Mouse (Mus musculus): Measurements from ENCODE around the gene Ppp1r18. TPM values are rescaled to one million over a fixed set of nuclear protein-coding genes. Genes with fewer than 3 reads are reported as not detected.

The Ppp1r18 gene
- polyA plus RNA-seq, 1 experiment from 2014 or later = 20.9 TPM

DNA sequence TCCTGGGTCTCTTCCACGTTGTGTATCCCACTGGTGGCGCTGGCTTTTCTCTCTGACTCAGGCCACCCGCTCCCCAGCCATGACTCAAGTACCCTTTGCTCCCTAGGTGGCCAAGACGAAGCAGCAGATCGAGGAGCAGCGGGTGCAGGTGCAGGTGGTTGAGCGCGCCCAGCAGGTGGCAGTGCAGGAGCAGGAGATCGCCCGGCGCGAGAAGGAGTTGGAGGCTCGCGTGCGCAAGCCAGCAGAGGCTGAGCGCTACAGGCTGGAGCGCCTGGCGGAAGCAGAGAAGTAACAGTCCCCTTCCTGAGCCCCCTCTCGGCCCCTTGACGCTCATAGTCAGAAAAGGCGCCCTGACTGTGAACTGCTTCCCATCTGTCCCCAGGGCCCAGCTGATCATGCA lies 35.7 kb upstream of the Ppp1r18 start:
- WGBS = 2% methylated on average over 21 of the region's 21 CpGs
- no peaks in the 10 kb centered on the region for H3K27me3 ChIP-seq
- ATAC-seq = peak; percentile 64
- H3K9me3 ChIP-seq (replicated peaks) = no peaks in the 10 kb centered on the region
- peaks cover 36% of the 10 kb centered on the region for H3K4me1 ChIP-seq
- peak overlapping the region; percentile 6; the same call in 1 of the 2 replicates for H3K4me3 ChIP-seq
- no peak overlapping the region for H3K27ac ChIP-seq
- peak overlapping the region; percentile 29 for H3K4me2 ChIP-seq
- no peak overlapping the region for H3K9ac ChIP-seq
- H3K36me3 ChIP-seq (ENCODE audit: poor library complexity, severe bottlenecking) = peaks cover 74% of the 10 kb centered on the region

GRCm38 (mm10) chr17:35832400-35833238 lies 32.8 kb upstream of the Ppp1r18 start:
- H3K27me3 ChIP-seq = no peaks in the 10 kb centered on the region
- no peak overlapping the region for H3K4me3 ChIP-seq
- H3K4me2 ChIP-seq = 0 out of 2 replicates have a peak overlapping the region, but pooled peaks have one; percentile 9
- 70% methylated on average over 8 of the region's 8 CpGs for WGBS
- no peak overlapping the region for H3K9ac ChIP-seq
- H3K36me3 ChIP-seq (ENCODE audit: poor library complexity, severe bottlenecking) = peaks cover 69% of the 10 kb centered on the region
- peak overlapping the region; percentile 44 for H3K27ac ChIP-seq
- no peak for ATAC-seq
- H3K9me3 ChIP-seq (replicated peaks) = no peaks in the 10 kb centered on the region
- H3K4me1 ChIP-seq = peaks cover 53% of the 10 kb centered on the region

DNA sequence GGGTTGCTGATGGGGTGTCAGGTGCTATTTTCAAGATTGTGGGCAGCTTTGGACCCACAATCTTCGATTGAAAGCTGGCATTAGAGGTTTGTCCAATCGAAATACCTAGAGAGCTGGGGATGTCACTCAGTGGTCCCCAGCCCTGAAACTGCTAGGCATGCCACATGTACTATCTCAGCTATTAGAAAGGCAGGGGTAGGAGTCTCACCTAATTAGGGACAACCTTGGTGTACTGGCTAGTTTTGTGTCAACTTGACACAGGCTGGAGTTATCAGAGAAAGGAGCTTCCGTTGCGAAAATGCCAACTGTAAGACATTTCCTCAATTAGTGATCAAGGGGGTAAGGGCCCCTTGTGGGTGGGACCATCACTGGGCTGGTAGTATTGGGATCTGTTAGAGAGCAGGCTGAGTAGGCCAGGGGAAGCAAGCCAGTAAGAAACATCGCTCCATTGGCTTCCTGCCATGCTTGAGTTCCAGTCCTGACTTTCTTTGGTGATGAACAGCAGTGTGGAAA lies 32.1 kb upstream of the Ppp1r18 start:
- 24% methylated on average over 5 of the region's 5 CpGs for WGBS
- Histone ChIP-seq H3K27ac (peak overlapping the region; percentile 44), H3K4me2 (peak overlapping the region; percentile 92; the same call in 1 of the 2 replicates), H3K4me1 (peaks cover 53% of the 10 kb centered on the region), H3K36me3 (ENCODE audit: poor library complexity, severe bottlenecking) (peaks cover 62% of the 10 kb centered on the region), H3K9me3 (replicated peaks) (no peaks in the 10 kb centered on the region), H3K4me3 (0 out of 2 replicates have a peak overlapping the region, but pooled peaks have one; percentile 95), H3K27me3 (no peaks in the 10 kb centered on the region), H3K9ac (no peak overlapping the region)
- no peak for ATAC-seq

GRCm38 (mm10) chr17:35833894-35834293 lies 31.5 kb upstream of the Ppp1r18 start:
- Histone ChIP-seq H3K36me3 (ENCODE audit: poor library complexity, severe bottlenecking) (peaks cover 62% of the 10 kb centered on the region), H3K27ac (peak overlapping the region; percentile 25), H3K4me3 (peak overlapping the region; percentile 95), H3K9ac (peak overlapping the region; percentile 26; the same call in 1 of the 2 replicates), H3K4me2 (peak overlapping the region; percentile 92), H3K27me3 (no peaks in the 10 kb centered on the region), H3K4me1 (peaks cover 56% of the 10 kb centered on the region), H3K9me3 (replicated peaks) (no peaks in the 10 kb centered on the region)
- 60% methylated on average over 5 of the region's 5 CpGs for WGBS
- no peak for ATAC-seq

DNA sequence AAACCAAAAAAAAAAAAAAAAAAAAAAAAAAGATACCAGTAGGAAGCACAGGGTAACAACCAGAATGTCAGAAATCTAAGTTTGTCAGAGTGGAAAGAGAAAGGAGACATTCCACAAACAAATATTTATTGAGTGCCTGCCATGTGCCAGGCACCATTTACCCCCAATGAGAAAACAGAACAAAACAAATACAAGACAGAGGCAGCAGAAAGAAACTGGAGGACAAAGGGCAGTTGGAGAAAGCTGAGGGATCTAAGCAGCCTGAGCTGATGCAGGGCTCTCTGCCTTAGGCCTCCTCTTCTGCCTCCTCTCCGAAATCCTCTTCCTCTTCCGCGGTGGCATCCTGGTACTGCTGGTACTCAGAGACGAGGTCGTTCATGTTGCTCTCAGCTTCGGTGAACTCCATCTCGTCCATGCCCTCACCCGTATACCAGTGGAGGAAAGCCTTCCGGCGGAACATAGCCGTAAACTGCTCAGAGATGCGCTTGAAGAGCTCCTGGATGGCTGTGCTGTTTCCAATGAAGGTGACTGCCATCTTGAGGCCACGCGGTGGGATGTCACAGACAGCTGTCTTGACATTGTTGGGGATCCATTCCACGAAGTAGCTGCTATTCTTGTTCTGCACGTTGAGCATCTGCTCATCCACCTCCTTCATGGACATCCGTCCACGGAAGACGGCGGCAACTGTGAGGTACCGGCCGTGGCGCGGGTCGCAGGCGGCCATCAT lies 30.5 kb upstream of the Ppp1r18 start:
- Histone ChIP-seq H3K9ac (peak overlapping the region; percentile 100), H3K4me2 (peak overlapping the region; percentile 92), H3K4me1 (peaks cover 60% of the 10 kb centered on the region), H3K9me3 (replicated peaks) (no peaks in the 10 kb centered on the region), H3K27ac (0 out of 2 replicates have a peak overlapping the region, but pooled peaks have one; percentile 10), H3K27me3 (no peaks in the 10 kb centered on the region), H3K36me3 (ENCODE audit: poor library complexity, severe bottlenecking) (peaks cover 62% of the 10 kb centered on the region), H3K4me3 (peak overlapping the region; percentile 95)
- ATAC-seq = no peak
- WGBS = 75% methylated on average over 26 of the region's 26 CpGs

DNA sequence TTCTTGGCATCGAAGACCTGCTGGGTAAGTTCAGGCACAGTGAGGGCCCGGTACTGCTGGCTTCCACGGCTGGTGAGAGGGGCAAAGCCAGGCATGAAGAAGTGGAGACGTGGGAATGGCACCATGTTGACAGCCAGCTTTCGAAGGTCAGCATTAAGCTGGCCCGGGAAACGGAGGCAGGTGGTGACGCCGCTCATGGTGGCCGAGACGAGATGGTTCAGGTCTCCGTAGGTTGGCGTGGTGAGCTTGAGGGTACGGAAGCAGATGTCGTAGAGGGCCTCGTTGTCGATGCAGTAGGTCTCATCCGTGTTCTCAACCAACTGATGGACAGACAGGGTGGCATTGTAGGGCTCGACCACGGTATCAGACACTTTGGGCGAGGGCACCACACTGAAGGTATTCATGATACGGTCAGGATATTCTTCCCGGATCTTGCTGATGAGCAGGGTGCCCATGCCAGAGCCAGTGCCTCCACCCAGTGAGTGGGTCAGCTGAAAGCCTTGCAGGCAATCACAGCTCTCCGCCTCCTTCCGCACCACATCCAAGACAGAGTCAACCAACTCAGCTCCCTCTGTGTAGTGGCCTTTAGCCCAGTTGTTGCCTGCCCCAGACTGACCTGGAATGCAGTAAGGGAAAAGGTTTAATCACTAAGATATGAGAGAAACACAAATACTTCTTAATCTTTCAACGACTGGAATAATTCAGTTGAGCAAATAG lies 29.8 kb upstream of the Ppp1r18 start:
- peak overlapping the region; percentile 92 for H3K4me2 ChIP-seq
- H3K4me1 ChIP-seq = peaks cover 58% of the 10 kb centered on the region
- WGBS = 79% methylated on average over 26 of the region's 26 CpGs
- H3K36me3 ChIP-seq (ENCODE audit: poor library complexity, severe bottlenecking) = peaks cover 61% of the 10 kb centered on the region
- no peak for ATAC-seq
- no peaks in the 10 kb centered on the region for H3K9me3 ChIP-seq (replicated peaks)
- H3K27me3 ChIP-seq = no peaks in the 10 kb centered on the region
- peak overlapping the region; percentile 95 for H3K4me3 ChIP-seq
- H3K9ac ChIP-seq = peak overlapping the region; percentile 100
- H3K27ac ChIP-seq = peak overlapping the region; percentile 31; the same call in 1 of the 2 replicates

- H3K27ac ChIP-seq = peak overlapping the region; percentile 100
- peaks cover 60% of the 10 kb centered on the region for H3K4me1 ChIP-seq
- H3K4me3 ChIP-seq = peak overlapping the region; percentile 95
- ATAC-seq = 0 out of 2 replicates have a peak, but pooled peaks have one; percentile 4
- 8% methylated on average over 24 of the region's 24 CpGs for WGBS
- peak overlapping the region; percentile 92 for H3K4me2 ChIP-seq
- peaks cover 53% of the 10 kb centered on the region for H3K36me3 ChIP-seq (ENCODE audit: poor library complexity, severe bottlenecking)
- no peaks in the 10 kb centered on the region for H3K27me3 ChIP-seq
- H3K9ac ChIP-seq = peak overlapping the region; percentile 100
- H3K9me3 ChIP-seq (replicated peaks) = no peaks in the 10 kb centered on the region
Measured at GRCm38 (mm10) chr17:35836178-35836965, 29.0 kb upstream of the Ppp1r18 start.

GRCm38 (mm10) chr17:35836991-35837422 lies 28.4 kb upstream of the Ppp1r18 start:
- peak overlapping the region; percentile 92 for H3K4me2 ChIP-seq
- no peaks in the 10 kb centered on the region for H3K27me3 ChIP-seq
- peak overlapping the region; percentile 100 for H3K27ac ChIP-seq
- H3K9me3 ChIP-seq (replicated peaks) = no peaks in the 10 kb centered on the region
- WGBS = 3% methylated on average over 11 of the region's 25 CpGs
- peak overlapping the region; percentile 100 for H3K9ac ChIP-seq
- peak overlapping the region; percentile 95 for H3K4me3 ChIP-seq
- H3K4me1 ChIP-seq = peaks cover 62% of the 10 kb centered on the region
- peak; percentile 24 for ATAC-seq
- H3K36me3 ChIP-seq (ENCODE audit: poor library complexity, severe bottlenecking) = peaks cover 47% of the 10 kb centered on the region

- under 1% methylated on average over 18 of the region's 18 CpGs for WGBS
- peaks cover 64% of the 10 kb centered on the region for H3K4me1 ChIP-seq
- ATAC-seq = no peak
Measured at GRCm38 (mm10) chr17:35837487-35837886, 27.9 kb upstream of the Ppp1r18 start.

GRCm38 (mm10) chr17:35838122-35838544 lies 27.3 kb upstream of the Ppp1r18 start, which contains the start of gene Tubb5:
Gene Tubb5, minus strand, starts transcription at chr17:35838306.
- peak within 1 kb of the TSS; percentile 100 for H3K27ac ChIP-seq
- peak within 1 kb of the TSS; percentile 92 for H3K4me2 ChIP-seq
- peak within 1 kb of the TSS; percentile 95 for H3K4me3 ChIP-seq
- under 1% methylated on average over 29 of the region's 29 CpGs for WGBS
- peak; percentile 78 for ATAC-seq
- H3K27me3 ChIP-seq = no peaks in the 10 kb centered on the region
- peak within 1 kb of the TSS; percentile 100 for H3K9ac ChIP-seq
- H3K9me3 ChIP-seq (replicated peaks) = no peaks in the 10 kb centered on the region
- H3K36me3 ChIP-seq (ENCODE audit: poor library complexity, severe bottlenecking) = peaks cover 37% of the 10 kb centered on the region
- peaks cover 64% of the 10 kb centered on the region for H3K4me1 ChIP-seq

More at GRCm38 (mm10) chr17:35837487-35837886, 27.9 kb upstream of the Ppp1r18 start:
- no peaks in the 10 kb centered on the region for H3K9me3 ChIP-seq (replicated peaks)
- peak overlapping the region; percentile 95 for H3K4me3 ChIP-seq
- peaks cover 43% of the 10 kb centered on the region for H3K36me3 ChIP-seq (ENCODE audit: poor library complexity, severe bottlenecking)
- peak overlapping the region; percentile 100 for H3K27ac ChIP-seq
- H3K9ac ChIP-seq = peak overlapping the region; percentile 100
- peak overlapping the region; percentile 92 for H3K4me2 ChIP-seq
- H3K27me3 ChIP-seq = no peaks in the 10 kb centered on the region
